Mouse (Mus musculus) lung, adult 2 months (tissue): ENCODE measurements at regions not wholly inside any gene's neighbourhood (a gene's known extent, or its start where the extent isn't known, plus 50 kb on each side); places are given as distances from the start of the nearest gene placed in this dataset.

ENCODE experiments used
- DNase-seq: peaks from one replicate; pipeline ENCODE4 v3.0.0; 2022
- H3K4me1 ChIP-seq: fragments of 200-500 bp; 2 replicates; pipeline ENCODE4 v1.6.1; 2011; ENCODE audit warnings: low read length; ENCODE audit not compliant: control insufficient read depth, insufficient read depth
- H3K4me3 ChIP-seq: fragments of 200-500 bp; replicated peaks from 2 replicates; pipeline ENCODE3; 2011; ENCODE audit warnings: low read depth, mild to moderate bottlenecking, control low read depth, low read length; ENCODE audit errors: extremely low read depth
- CTCF ChIP-seq: fragments of 200-500 bp; IDR thresholded peaks from 2 replicates; pipeline ENCODE4 v1.5.1; 2011; ENCODE audit warnings: mild to moderate bottlenecking, low read length, control low read depth; ENCODE audit not compliant: insufficient read depth
- POLR2A ChIP-seq: fragments of 200-500 bp; IDR thresholded peaks from 2 replicates; pipeline ENCODE4 v1.6.1; 2011; ENCODE audit warnings: low read depth, mild to moderate bottlenecking, control low read depth, low read length, borderline replicate concordance; ENCODE audit errors: extremely low read depth
- WGBS: fragments of 180-500 bp; shearing (Covaris S2); methylation state at CpG from one replicate; pipeline ENCODE4 v1.1.7; 2018; 5-methylcytosine and 5-hydroxymethylcytosine counted together

- no peak for TF ChIP-seq CTCF
- Histone ChIP-seq H3K4me3 (no peak overlapping the region), H3K4me1 (no peaks in the 10 kb centered on the region)
- no peak for DNase-seq
- 85% methylated on average over 5 of the region's 5 CpGs for WGBS
Measured at GRCm38 (mm10) chr8:115554185-115554584, 153.4 kb downstream of the Maf start.

GRCm38 (mm10) chr8:115551262-115551661, 156.3 kb downstream of the Maf start:
- DNase-seq = no peak
- 76% methylated on average over 5 of the region's 5 CpGs for WGBS
- Histone ChIP-seq H3K4me1 (no peaks in the 10 kb centered on the region), H3K4me3 (no peak overlapping the region)
- no peak for TF ChIP-seq CTCF
- no peak for TF ChIP-seq POLR2A

GRCm38 (mm10) chr8:115549112-115549511, 158.5 kb downstream of the Maf start:
- Histone ChIP-seq H3K4me1 (no peaks in the 10 kb centered on the region), H3K4me3 (no peak overlapping the region)
- DNase-seq = no peak
- WGBS = 91% methylated on average over 1 of the region's 1 CpGs
- no peak for TF ChIP-seq CTCF
- no peak for TF ChIP-seq POLR2A

GRCm38 (mm10) chr8:115544067-115544466, 163.5 kb downstream of the Maf start:
- Histone ChIP-seq H3K4me3 (no peak overlapping the region), H3K4me1 (no peaks in the 10 kb centered on the region)
- WGBS = 70% methylated on average over 6 of the region's 6 CpGs
- DNase-seq = no peak
- TF ChIP-seq CTCF = no peak
- TF ChIP-seq POLR2A = no peak

GRCm38 (mm10) chr8:115542935-115543334, 164.7 kb downstream of the Maf start:
- DNase-seq = no peak
- no peak for TF ChIP-seq CTCF
- no peak for TF ChIP-seq POLR2A
- Histone ChIP-seq H3K4me3 (no peak overlapping the region), H3K4me1 (no peaks in the 10 kb centered on the region)
- 88% methylated on average over 3 of the region's 3 CpGs for WGBS

GRCm38 (mm10) chr8:115539600-115539999, 168.0 kb downstream of the Maf start:
- Histone ChIP-seq H3K4me3 (peak overlapping the region; percentile 29), H3K4me1 (no peaks in the 10 kb centered on the region)
- no peak for DNase-seq
- 51% methylated on average over 9 of the region's 9 CpGs for WGBS
- TF ChIP-seq CTCF (no peak), POLR2A (no peak)

- Histone ChIP-seq H3K4me3 (no peak overlapping the region), H3K4me1 (no peaks in the 10 kb centered on the region)
- no peak for DNase-seq
- TF ChIP-seq POLR2A = no peak
- TF ChIP-seq CTCF = no peak
- 66% methylated on average over 4 of the region's 4 CpGs for WGBS
Measured at GRCm38 (mm10) chr8:115538236-115538635, 169.4 kb downstream of the Maf start.

- TF ChIP-seq CTCF (no peak), POLR2A (no peak)
- 65% methylated on average over 5 of the region's 5 CpGs for whole genome bisulfite sequencing
- Histone ChIP-seq H3K4me1 (no peaks in the 10 kb centered on the region), H3K4me3 (no peak overlapping the region)
- no peak for DNase-seq
Measured at GRCm38 (mm10) chr8:115537761-115538160, 169.8 kb downstream of the Maf start.

GRCm38 (mm10) chr8:115536554-115537346, 170.8 kb downstream of the Maf start:
- 49% methylated on average over 19 of the region's 19 CpGs for WGBS

GRCm38 (mm10) chr8:115536001-115536400, 171.6 kb downstream of the Maf start:
- Histone ChIP-seq H3K4me3 (no peak overlapping the region), H3K4me1 (no peaks in the 10 kb centered on the region)
- WGBS = 83% methylated on average over 8 of the region's 8 CpGs
- DNase-seq = no peak
- TF ChIP-seq POLR2A (no peak), CTCF (no peak)

More at GRCm38 (mm10) chr8:115536554-115537346, 170.8 kb downstream of the Maf start:
- Histone ChIP-seq H3K4me1 (no peaks in the 10 kb centered on the region), H3K4me3 (no peak overlapping the region)
- DNase-seq = no peak
- no peak for TF ChIP-seq CTCF
- no peak for TF ChIP-seq POLR2A
